Mouse (Mus musculus): ENCODE measurements at regions not wholly inside any gene's neighbourhood (a gene's known extent, or its start where the extent isn't known, plus 50 kb on each side); places are given as distances from the start of the nearest gene placed in this dataset.

GRCm38 (mm10) chr3:133818966-133819700 lies 274.2 kb upstream of the Tet2 start:
- H3K9ac ChIP-seq, result no peak overlapping the region
- no peaks in the 10 kb centered on the region for H3K36me3 ChIP-seq
- ATAC-seq, result no peak
- H3K4me1 ChIP-seq (replicated peaks), result no peaks in the 10 kb centered on the region
- no peaks in the 10 kb centered on the region for H3K27me3 ChIP-seq (replicated peaks)
- H3K9me3 ChIP-seq, result no peaks in the 10 kb centered on the region
- WGBS, result 70% methylated on average over 4 of the region's 4 CpGs
- no peak overlapping the region for H3K27ac ChIP-seq
- H3K4me2 ChIP-seq (replicated peaks), result no peak overlapping the region
- H3K4me3 ChIP-seq (replicated peaks), result no peak overlapping the region

- Histone ChIP-seq H3K4me1 (replicated peaks) (no peaks in the 10 kb centered on the region), H3K4me2 (replicated peaks) (no peak overlapping the region), H3K9ac (no peak overlapping the region), H3K27me3 (replicated peaks) (no peaks in the 10 kb centered on the region), H3K27ac (no peak overlapping the region), H3K9me3 (no peaks in the 10 kb centered on the region), H3K4me3 (replicated peaks) (no peak overlapping the region), H3K36me3 (no peaks in the 10 kb centered on the region)
- ATAC-seq, result no peak
- 81% methylated on average over 2 of the region's 2 CpGs for WGBS
These were observed 288.9 kb upstream of the Tet2 start for GRCm38 (mm10) chr3:133833739-133834391.

GRCm38 (mm10) chr3:133834459-133834858 lies 289.5 kb upstream of the Tet2 start:
- Histone ChIP-seq H3K36me3 (no peaks in the 10 kb centered on the region), H3K27me3 (replicated peaks) (no peaks in the 10 kb centered on the region), H3K9ac (no peak overlapping the region), H3K4me2 (replicated peaks) (no peak overlapping the region), H3K4me3 (replicated peaks) (no peak overlapping the region), H3K9me3 (no peaks in the 10 kb centered on the region), H3K27ac (no peak overlapping the region), H3K4me1 (replicated peaks) (no peaks in the 10 kb centered on the region)
- ATAC-seq, result no peak
- 87% methylated on average over 3 of the region's 3 CpGs for WGBS

- Histone ChIP-seq H3K27ac (no peak overlapping the region), H3K9me3 (no peaks in the 10 kb centered on the region), H3K27me3 (replicated peaks) (no peaks in the 10 kb centered on the region), H3K9ac (no peak overlapping the region), H3K36me3 (no peaks in the 10 kb centered on the region), H3K4me2 (replicated peaks) (no peak overlapping the region), H3K4me3 (replicated peaks) (no peak overlapping the region), H3K4me1 (replicated peaks) (no peaks in the 10 kb centered on the region)
- ATAC-seq, result no peak
These were observed 301.4 kb upstream of the Tet2 start for GRCm38 (mm10) chr3:133846301-133846700.

GRCm38 (mm10) chr3:133874383-133874782 lies 329.4 kb upstream of the Tet2 start:
- ATAC-seq, result no peak
- WGBS, result 84% methylated on average over 2 of the region's 2 CpGs
- H3K36me3 ChIP-seq, result no peaks in the 10 kb centered on the region

GRCm38 (mm10) chr3:133876439-133877072 lies 331.6 kb upstream of the Tet2 start:
- Histone ChIP-seq H3K4me1 (replicated peaks) (peaks cover 3% of the 10 kb centered on the region; the same call in 1 of the 2 replicates), H3K4me3 (replicated peaks) (no peak overlapping the region), H3K9ac (no peak overlapping the region), H3K27ac (peak overlapping the region; percentile 37; the same call in 1 of the 2 replicates), H3K9me3 (no peaks in the 10 kb centered on the region), H3K4me2 (replicated peaks) (peak overlapping the region; percentile 51), H3K27me3 (replicated peaks) (no peaks in the 10 kb centered on the region), H3K36me3 (no peaks in the 10 kb centered on the region)
- 7% methylated on average over 13 of the region's 13 CpGs for WGBS
- peak; percentile 86 for ATAC-seq

More at GRCm38 (mm10) chr3:133874383-133874782, 329.4 kb upstream of the Tet2 start:
- Histone ChIP-seq H3K27me3 (replicated peaks) (no peaks in the 10 kb centered on the region), H3K4me2 (replicated peaks) (no peak overlapping the region), H3K9ac (no peak overlapping the region), H3K4me1 (replicated peaks) (peaks cover 3% of the 10 kb centered on the region; the same call in 1 of the 2 replicates), H3K9me3 (no peaks in the 10 kb centered on the region), H3K27ac (no peak overlapping the region), H3K4me3 (replicated peaks) (no peak overlapping the region)

GRCm38 (mm10) chr3:133877310-133877709 lies 332.4 kb upstream of the Tet2 start:
- H3K4me3 ChIP-seq (replicated peaks), result no peak overlapping the region
- H3K27ac ChIP-seq, result no peak overlapping the region
- no peaks in the 10 kb centered on the region for H3K36me3 ChIP-seq
- no peak overlapping the region for H3K4me2 ChIP-seq (replicated peaks)
- peaks cover 3% of the 10 kb centered on the region; the same call in 1 of the 2 replicates for H3K4me1 ChIP-seq (replicated peaks)
- WGBS, result 32% methylated on average over 5 of the region's 5 CpGs
- H3K27me3 ChIP-seq (replicated peaks), result no peaks in the 10 kb centered on the region
- no peaks in the 10 kb centered on the region for H3K9me3 ChIP-seq
- peak; percentile 64 for ATAC-seq
- no peak overlapping the region for H3K9ac ChIP-seq

- no peaks in the 10 kb centered on the region for H3K9me3 ChIP-seq
- H3K4me3 ChIP-seq (replicated peaks), result no peak overlapping the region
- WGBS, result 10% methylated on average over 1 of the region's 1 CpGs
- H3K4me1 ChIP-seq (replicated peaks), result peaks cover 3% of the 10 kb centered on the region; the same call in 1 of the 2 replicates
- no peak overlapping the region for H3K4me2 ChIP-seq (replicated peaks)
- no peak overlapping the region for H3K9ac ChIP-seq
- no peaks in the 10 kb centered on the region for H3K36me3 ChIP-seq
- H3K27ac ChIP-seq, result no peak overlapping the region
- H3K27me3 ChIP-seq (replicated peaks), result no peaks in the 10 kb centered on the region
- no peak for ATAC-seq
These were observed 335.7 kb upstream of the Tet2 start for GRCm38 (mm10) chr3:133880626-133881025.

- H3K4me3 ChIP-seq (replicated peaks), result no peak overlapping the region
- no peak overlapping the region for H3K9ac ChIP-seq
- no peak overlapping the region for H3K4me2 ChIP-seq (replicated peaks)
- no peaks in the 10 kb centered on the region for H3K4me1 ChIP-seq (replicated peaks)
- no peaks in the 10 kb centered on the region for H3K27me3 ChIP-seq (replicated peaks)
- no peak overlapping the region for H3K27ac ChIP-seq
- 82% methylated on average over 3 of the region's 3 CpGs for WGBS
- no peak for ATAC-seq
- H3K36me3 ChIP-seq, result no peaks in the 10 kb centered on the region
- no peaks in the 10 kb centered on the region for H3K9me3 ChIP-seq
These were observed 334.4 kb upstream of the Cxxc4 start for GRCm38 (mm10) chr3:133901931-133902330.

- no peak overlapping the region for H3K9ac ChIP-seq
- ATAC-seq, result no peak
- no peak overlapping the region for H3K27ac ChIP-seq
- H3K27me3 ChIP-seq (replicated peaks), result no peaks in the 10 kb centered on the region
- H3K36me3 ChIP-seq, result no peaks in the 10 kb centered on the region
- no peak overlapping the region for H3K4me2 ChIP-seq (replicated peaks)
- no peaks in the 10 kb centered on the region for H3K9me3 ChIP-seq
- no peaks in the 10 kb centered on the region for H3K4me1 ChIP-seq (replicated peaks)
- no peak overlapping the region for H3K4me3 ChIP-seq (replicated peaks)
These were observed 314.1 kb upstream of the Cxxc4 start for GRCm38 (mm10) chr3:133922200-133922599.

GRCm38 (mm10) chr3:133965322-133965721 lies 271.0 kb upstream of the Cxxc4 start:
- Histone ChIP-seq H3K4me1 (replicated peaks) (no peaks in the 10 kb centered on the region), H3K27ac (no peak overlapping the region), H3K4me2 (replicated peaks) (no peak overlapping the region), H3K4me3 (replicated peaks) (no peak overlapping the region), H3K9ac (no peak overlapping the region), H3K9me3 (no peaks in the 10 kb centered on the region), H3K36me3 (no peaks in the 10 kb centered on the region), H3K27me3 (replicated peaks) (no peaks in the 10 kb centered on the region)
- no peak for ATAC-seq
- WGBS, result 77% methylated on average over 2 of the region's 2 CpGs

GRCm38 (mm10) chr3:133968176-133968575 lies 268.1 kb upstream of the Cxxc4 start:
- H3K9me3 ChIP-seq, result no peaks in the 10 kb centered on the region
- H3K4me3 ChIP-seq (replicated peaks), result no peak overlapping the region
- 80% methylated on average over 6 of the region's 6 CpGs for WGBS
- H3K27ac ChIP-seq, result no peak overlapping the region
- H3K9ac ChIP-seq, result no peak overlapping the region
- no peaks in the 10 kb centered on the region for H3K36me3 ChIP-seq
- H3K4me1 ChIP-seq (replicated peaks), result no peaks in the 10 kb centered on the region
- no peak for ATAC-seq
- no peak overlapping the region for H3K4me2 ChIP-seq (replicated peaks)
- no peaks in the 10 kb centered on the region for H3K27me3 ChIP-seq (replicated peaks)
